ENCODE assay signal across 18 mouse cellular contexts in the genomic region with DNA sequence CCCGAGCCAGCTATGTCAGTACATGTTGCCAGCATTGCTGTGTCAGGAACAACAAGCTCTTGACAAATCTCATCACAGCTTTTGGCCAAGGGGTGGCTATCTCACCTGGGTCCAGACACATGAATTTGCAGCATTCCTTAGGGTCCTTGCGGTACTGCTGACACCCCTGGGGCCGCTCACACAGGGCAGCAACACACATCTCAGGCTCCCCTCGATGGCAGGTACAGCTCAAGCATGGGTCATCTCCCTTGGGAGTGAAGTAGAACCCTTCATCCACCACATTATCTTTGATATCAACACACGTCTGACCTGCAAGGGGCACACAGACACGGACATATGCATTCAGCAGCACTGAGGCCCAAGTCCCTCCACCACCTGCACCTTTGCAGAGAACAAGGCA. TPM values are rescaled to one million over a fixed set of nuclear protein-coding genes. Genes with fewer than 3 reads are reported as not detected.
DNase-seq lines count a peak whose midpoint lies in the region; ATAC-seq and TF ChIP-seq lines count a peak whose summit lies in the region.
"Had no signal": no experiment of that assay in that cellular context is flagged by ENCODE, and none has a peak within 500 bp of the region (broad histone marks: within the 10 kb centered on the region; RNA-seq: fewer than 3 reads in every experiment).

No protein-coding gene starts in this region.

- no peaks in the 10 kb centered on the region for H3K27me3 ChIP-seq in neural tube, embryonic 13.5 days
- H3K27me3 ChIP-seq in neural tube, embryonic 15.5 days (replicated peaks) = no peaks in the 10 kb centered on the region
- H3K27me3 ChIP-seq: CH12.LX; forebrain, embryonic 13.5 days; heart, embryonic 15.5 days; Patski had no signal

- no peak overlapping the region for H3K4me3 ChIP-seq in lung, adult 2 months (replicated peaks; ENCODE audit: extremely low read depth, low read depth, low read length)
- H3K4me3 ChIP-seq in neural tube, embryonic 13.5 days = no peak overlapping the region
- H3K4me3 ChIP-seq in neural tube, embryonic 15.5 days (replicated peaks) = no peak overlapping the region
- H3K4me3 ChIP-seq: embryonic facial prominence, embryonic 10.5 days; forebrain, embryonic 13.5 days; heart, adult 2 months; heart, embryonic 15.5 days had no signal

- 0 out of 2 replicates have a peak overlapping the region, but pooled peaks have one; percentile 22 for H3K9ac ChIP-seq in neural tube, embryonic 13.5 days
- no peak overlapping the region for H3K9ac ChIP-seq in neural tube, embryonic 15.5 days (replicated peaks)
- H3K9ac ChIP-seq: forebrain, embryonic 13.5 days; forebrain, postnatal 0 days; heart, embryonic 15.5 days had no signal

- WGBS in lung, adult 2 months = 81% methylated on average over 6 of the region's 6 CpGs
- 89% methylated on average over 6 of the region's 6 CpGs for WGBS in neural tube, embryonic 13.5 days
- WGBS in neural tube, embryonic 15.5 days = 88% methylated on average over 6 of the region's 6 CpGs

- no peaks in the 10 kb centered on the region for H3K4me1 ChIP-seq in lung, adult 2 months (ENCODE audit: control insufficient read depth, insufficient read depth, low read length)
- H3K4me1 ChIP-seq in neural tube, embryonic 13.5 days (replicated peaks) = no peaks in the 10 kb centered on the region
- no peaks in the 10 kb centered on the region for H3K4me1 ChIP-seq in neural tube, embryonic 15.5 days
- H3K4me1 ChIP-seq: embryonic facial prominence, embryonic 10.5 days; forebrain, embryonic 13.5 days; heart, embryonic 15.5 days had no signal

- H3K27ac ChIP-seq in neural tube, embryonic 13.5 days (replicated peaks) = no peak overlapping the region
- no peak overlapping the region for H3K27ac ChIP-seq in neural tube, embryonic 15.5 days (replicated peaks)
- H3K27ac ChIP-seq: embryonic facial prominence, embryonic 10.5 days; heart, adult 2 months; heart, embryonic 15.5 days had no signal

- 0 out of 2 replicates have a peak, but pooled peaks have one; percentile 5 for TF ChIP-seq CTCF in lung, adult 2 months (IDR thresholded peaks at IDR 0.05; ENCODE audit: insufficient read depth, low read length)

- no peaks in the 10 kb centered on the region for H3K9me3 ChIP-seq in neural tube, embryonic 13.5 days
- H3K9me3 ChIP-seq in neural tube, embryonic 15.5 days (replicated peaks) = no peaks in the 10 kb centered on the region
- H3K9me3 ChIP-seq: embryonic facial prominence, embryonic 10.5 days; forebrain, embryonic 13.5 days; heart, embryonic 15.5 days had no signal

- no peak for TF ChIP-seq POLR2A in lung, adult 2 months (IDR thresholded peaks at IDR 0.05; ENCODE audit: borderline replicate concordance, extremely low read depth, low read depth, low read length)

- ATAC-seq in neural tube, embryonic 13.5 days (ENCODE audit: low read depth) = peak; percentile 36; the same call in 1 of the 2 replicates
- ATAC-seq in neural tube, embryonic 15.5 days (ENCODE audit: low FRiP score) = no peak
- ATAC-seq: activated CD4-positive, CD25-positive, alpha-beta regulatory T cell, adult 4 months had no signal

- peak; percentile 48 for DNase-seq in cerebellum, adult 9-11 months
- no peak for DNase-seq in cerebellum, adult 8-10 months
- DNase-seq in lung, adult 2 months = no peak
- DNase-seq in lung, postnatal 25 days (ENCODE audit: low spot score) = no peak
- DNase-seq: gastrocnemius, postnatal 14 days; heart, adult 2 months had no signal

- H3K4me2 ChIP-seq in neural tube, embryonic 13.5 days = no peak overlapping the region
- no peak overlapping the region for H3K4me2 ChIP-seq in neural tube, embryonic 15.5 days
- H3K4me2 ChIP-seq: forebrain, embryonic 13.5 days; heart, embryonic 11.5 days; heart, embryonic 15.5 days had no signal

- peaks cover 90% of the 10 kb centered on the region for H3K36me3 ChIP-seq in neural tube, embryonic 13.5 days
- peaks cover 85% of the 10 kb centered on the region for H3K36me3 ChIP-seq in neural tube, embryonic 15.5 days

RNA-seq across cellular contexts. Expression of a gene that starts 11.3 kb away (rescaled TPM):
- 7.5 and 9.4 TPM in 2 replicates for polyA plus RNA-seq in lung, adult 2 months (2012; rRNA removed)
- polyA plus RNA-seq in neural tube, embryonic 13.5 days (2015; fragmentation: Nextera tagmentation; extraction: Ambion mirVana) = 3.2 and 5.8 TPM in 2 replicates
- 2.8 and 3.2 TPM in 2 replicates for polyA plus RNA-seq in neural tube, embryonic 15.5 days (2015; fragmentation: Nextera tagmentation; extraction: Ambion mirVana)

RNA-seq across cellular contexts. Expression of a gene that starts 16.6 kb away (rescaled TPM):
- 0.08 and 0.10 TPM in 2 replicates for polyA plus RNA-seq in lung, adult 2 months (2012; rRNA removed)
- 1.7 and 1.9 TPM in 2 replicates for polyA plus RNA-seq in neural tube, embryonic 13.5 days (2015; fragmentation: Nextera tagmentation; extraction: Ambion mirVana)
- polyA plus RNA-seq in neural tube, embryonic 15.5 days (2015; fragmentation: Nextera tagmentation; extraction: Ambion mirVana) = 4.0 and 5.3 TPM in 2 replicates
- polyA plus RNA-seq: activated CD4-positive, CD25-positive, alpha-beta regulatory T cell, adult 4 months; embryonic facial prominence, embryonic 10.5 days; gonadal fat pad, adult 2 months; heart, adult 2 months; heart, embryonic 11.5 days; heart, embryonic 15.5 days had no signal

RNA-seq across cellular contexts. Expression of a gene that starts 42.0 kb away (rescaled TPM):
- 1.5 and 1.7 TPM in 2 replicates for polyA plus RNA-seq in lung, adult 2 months (2012; rRNA removed)
- 0.47 and 0.49 TPM in 2 replicates for polyA plus RNA-seq in neural tube, embryonic 13.5 days (2015; fragmentation: Nextera tagmentation; extraction: Ambion mirVana)
- 0.35 and 0.40 TPM in 2 replicates for polyA plus RNA-seq in neural tube, embryonic 15.5 days (2015; fragmentation: Nextera tagmentation; extraction: Ambion mirVana)

RNA-seq across cellular contexts. Expression of a gene that starts 44.5 kb away (rescaled TPM):
- 0.07 and 0.09 TPM in 2 replicates for polyA plus RNA-seq in lung, adult 2 months (2012; rRNA removed)
- polyA plus RNA-seq in neural tube, embryonic 13.5 days (2015; fragmentation: Nextera tagmentation; extraction: Ambion mirVana) = 0.07 and 0.10 TPM in 2 replicates
- not detected in 2 replicates for polyA plus RNA-seq in neural tube, embryonic 15.5 days (2015; fragmentation: Nextera tagmentation; extraction: Ambion mirVana)
- polyA plus RNA-seq: activated CD4-positive, CD25-positive, alpha-beta regulatory T cell, adult 4 months; embryonic facial prominence, embryonic 14.5 days; forebrain, postnatal 0 days had no signal

RNA-seq across cellular contexts. Expression of a gene that starts 48.9 kb away (rescaled TPM):
- polyA plus RNA-seq in lung, adult 2 months (2012; rRNA removed) = 138 and 144 TPM in 2 replicates
- 86.3 and 89.6 TPM in 2 replicates for polyA plus RNA-seq in neural tube, embryonic 13.5 days (2015; fragmentation: Nextera tagmentation; extraction: Ambion mirVana)
- polyA plus RNA-seq in neural tube, embryonic 15.5 days (2015; fragmentation: Nextera tagmentation; extraction: Ambion mirVana) = 97.7 and 99.0 TPM in 2 replicates
